Mouse (Mus musculus): ENCODE data around the gene 2010111I01Rik. TPM values are rescaled to one million over a fixed set of nuclear protein-coding genes. Genes with fewer than 3 reads are reported as not detected.
"Not testable (repeated sequence)": the region's sequence is repeated elsewhere in the genome, so short reads cannot be mapped to it uniquely, and the experiment has no call there.

Gene 2010111I01Rik
- polyA plus RNA-seq, 1 experiment from 2014 or later = 52.6 TPM

- DNase-seq (ENCODE audit: low spot score) = no peak
- H3K27ac ChIP-seq = no peak overlapping the region
These were observed 239.0 kb downstream of the 2010111I01Rik start for GRCm38 (mm10) chr13:63203502-63204278.

DNA sequence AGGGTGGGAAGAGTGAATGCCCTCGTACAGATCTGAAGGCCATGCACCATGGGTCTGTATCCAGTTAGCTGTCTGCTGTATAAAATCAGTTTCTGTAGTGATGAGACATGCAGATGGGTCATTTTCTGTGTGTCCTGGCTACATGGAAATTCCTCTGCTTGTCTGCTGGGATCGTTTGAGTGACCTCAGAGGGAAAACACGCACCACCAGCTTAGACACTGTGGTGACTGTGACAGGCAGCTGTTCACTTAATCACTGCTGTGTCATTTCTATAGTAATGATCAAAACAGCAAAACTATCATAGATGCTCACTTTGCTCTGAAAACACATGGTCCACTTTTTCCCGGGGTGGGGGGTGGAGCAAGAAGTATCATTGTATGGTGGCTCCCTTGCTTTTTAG lies 241.1 kb downstream of the 2010111I01Rik start:
- Histone ChIP-seq H3K9me3 (no peaks in the 10 kb centered on the region), H3K27ac (no peak overlapping the region), H3K36me3 (no peaks in the 10 kb centered on the region), H3K4me1 (no peaks in the 10 kb centered on the region), H3K4me3 (no peak overlapping the region), H3K27me3 (ENCODE audit: insufficient read depth, poor library complexity, severe bottlenecking) (no peaks in the 10 kb centered on the region)
- no peak for DNase-seq (ENCODE audit: low spot score)
- 81% methylated on average over 4 of the region's 4 CpGs for WGBS

More at GRCm38 (mm10) chr13:63203502-63204278, 239.0 kb downstream of the 2010111I01Rik start:
- no peaks in the 10 kb centered on the region for H3K36me3 ChIP-seq
- no peak overlapping the region for H3K4me3 ChIP-seq
- no peaks in the 10 kb centered on the region for H3K4me1 ChIP-seq
- no peaks in the 10 kb centered on the region for H3K9me3 ChIP-seq
- H3K27me3 ChIP-seq (ENCODE audit: insufficient read depth, poor library complexity, severe bottlenecking) = no peaks in the 10 kb centered on the region
- WGBS = 71% methylated on average over 8 of the region's 8 CpGs

- WGBS = 74% methylated on average over 1 of the region's 1 CpGs
- DNase-seq (ENCODE audit: low spot score) = no peak
- no peak overlapping the region for H3K27ac ChIP-seq
These were observed 241.7 kb downstream of the 2010111I01Rik start for GRCm38 (mm10) chr13:63206396-63206795.

DNA sequence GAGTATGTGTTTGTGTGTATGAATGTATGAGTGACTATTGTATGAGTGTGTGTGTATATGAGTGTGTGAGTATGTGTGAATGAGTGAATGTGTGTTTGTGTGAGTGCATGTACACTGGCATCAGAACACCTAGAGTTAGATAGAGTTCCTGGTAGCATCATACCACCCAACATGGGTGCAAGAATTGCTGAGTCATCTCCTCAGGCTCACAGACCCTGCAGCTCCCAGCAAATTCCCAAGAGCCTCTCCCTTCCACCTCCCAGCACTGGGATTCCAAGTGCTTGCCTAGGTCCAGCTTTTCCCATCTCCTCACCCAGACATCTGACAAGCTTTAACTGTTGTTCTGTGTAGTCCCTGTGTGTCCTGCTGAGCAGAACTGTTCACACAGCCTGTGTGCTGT lies 251.8 kb downstream of the 2010111I01Rik start:
- no peaks in the 10 kb centered on the region for H3K4me1 ChIP-seq
- H3K27me3 ChIP-seq (ENCODE audit: insufficient read depth, poor library complexity, severe bottlenecking) = no peaks in the 10 kb centered on the region
- no peak overlapping the region for H3K27ac ChIP-seq
- no peak for DNase-seq (ENCODE audit: low spot score)
- 0 out of 2 replicates have a peak, but pooled peaks cover 6% of the 10 kb centered on the region for H3K36me3 ChIP-seq
- H3K4me3 ChIP-seq = no peak overlapping the region
- H3K9me3 ChIP-seq = no peaks in the 10 kb centered on the region

More at GRCm38 (mm10) chr13:63206396-63206795, 241.7 kb downstream of the 2010111I01Rik start:
- Histone ChIP-seq H3K9me3 (no peaks in the 10 kb centered on the region), H3K36me3 (no peaks in the 10 kb centered on the region), H3K4me1 (no peaks in the 10 kb centered on the region), H3K4me3 (no peak overlapping the region), H3K27me3 (ENCODE audit: insufficient read depth, poor library complexity, severe bottlenecking) (no peaks in the 10 kb centered on the region)

GRCm38 (mm10) chr13:63223026-63223770 lies 258.5 kb downstream of the 2010111I01Rik start:
- Histone ChIP-seq H3K4me3 (no peak overlapping the region), H3K9me3 (no peaks in the 10 kb centered on the region), H3K27me3 (ENCODE audit: insufficient read depth, poor library complexity, severe bottlenecking) (no peaks in the 10 kb centered on the region), H3K36me3 (no peaks in the 10 kb centered on the region), H3K27ac (no peak overlapping the region), H3K4me1 (no peaks in the 10 kb centered on the region)
- WGBS = 90% methylated on average over 8 of the region's 8 CpGs
- DNase-seq (ENCODE audit: low spot score) = no peak

- Histone ChIP-seq H3K27ac (no peak overlapping the region), H3K36me3 (no peaks in the 10 kb centered on the region), H3K9me3 (no peaks in the 10 kb centered on the region), H3K4me3 (no peak overlapping the region), H3K4me1 (peaks cover 5% of the 10 kb centered on the region), H3K27me3 (ENCODE audit: insufficient read depth, poor library complexity, severe bottlenecking) (no peaks in the 10 kb centered on the region)
- DNase-seq (ENCODE audit: low spot score) = no peak
- WGBS = 85% methylated on average over 8 of the region's 8 CpGs
These were observed 261.3 kb downstream of the 2010111I01Rik start for GRCm38 (mm10) chr13:63225796-63226583.

DNA sequence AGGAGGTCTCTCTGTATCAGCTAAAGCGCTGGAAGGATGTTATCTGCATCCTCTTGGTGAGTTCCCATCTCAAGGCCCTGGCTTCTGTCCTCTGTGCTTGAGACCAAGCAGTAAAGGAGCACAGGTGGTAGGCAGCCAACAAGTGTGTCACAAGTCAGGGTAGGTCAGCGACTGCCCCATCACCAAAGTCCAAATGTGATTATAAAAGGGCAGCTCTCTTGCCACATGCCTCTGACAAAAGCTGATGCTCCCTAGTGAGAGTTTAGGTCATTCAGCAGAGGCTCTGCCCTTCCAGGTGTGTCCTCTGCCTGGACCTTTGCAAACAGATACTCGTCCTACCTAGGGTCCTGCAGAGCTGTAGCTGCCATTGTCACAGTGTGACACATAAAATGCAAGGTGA lies 263.1 kb downstream of the 2010111I01Rik start:
- 84% methylated on average over 3 of the region's 3 CpGs for WGBS

GRCm38 (mm10) chr13:63230955-63231701 lies 266.4 kb downstream of the 2010111I01Rik start:
- Histone ChIP-seq H3K36me3 (no peaks in the 10 kb centered on the region), H3K27me3 (ENCODE audit: insufficient read depth, poor library complexity, severe bottlenecking) (no peaks in the 10 kb centered on the region), H3K27ac (peak overlapping the region; percentile 80), H3K4me3 (no peak overlapping the region), H3K9me3 (no peaks in the 10 kb centered on the region), H3K4me1 (peaks cover 24% of the 10 kb centered on the region)
- DNase-seq (ENCODE audit: low spot score) = no peak
- 56% methylated on average over 7 of the region's 7 CpGs for WGBS

More for the DNA sequence above, 263.1 kb downstream of the 2010111I01Rik start:
- H3K27ac ChIP-seq = no peak overlapping the region
- H3K4me3 ChIP-seq = no peak overlapping the region
- H3K4me1 ChIP-seq = peaks cover 20% of the 10 kb centered on the region
- DNase-seq (ENCODE audit: low spot score) = no peak
- H3K27me3 ChIP-seq (ENCODE audit: insufficient read depth, poor library complexity, severe bottlenecking) = no peaks in the 10 kb centered on the region
- no peaks in the 10 kb centered on the region for H3K9me3 ChIP-seq
- no peaks in the 10 kb centered on the region for H3K36me3 ChIP-seq

DNA sequence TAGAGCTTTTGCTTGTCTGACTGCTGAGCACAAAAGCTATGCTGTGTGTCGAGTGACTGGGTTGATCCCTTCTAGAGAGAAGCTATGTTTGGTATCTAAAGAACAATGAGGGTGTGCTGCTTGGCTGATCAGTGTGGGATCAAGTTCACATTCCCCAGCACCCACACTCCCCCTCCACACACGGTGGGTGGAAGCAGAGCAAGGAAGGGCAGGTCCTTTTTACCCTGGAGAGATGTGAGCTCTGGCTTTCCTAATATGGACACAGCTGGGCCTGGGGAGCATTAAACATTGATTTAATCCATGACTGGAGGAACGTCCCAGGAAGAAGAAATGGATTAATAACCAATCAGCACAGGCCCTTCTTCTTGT lies 267.0 kb downstream of the 2010111I01Rik start:
- H3K27ac ChIP-seq = peak overlapping the region; percentile 80
- no peak overlapping the region for H3K4me3 ChIP-seq
- peaks cover 24% of the 10 kb centered on the region for H3K4me1 ChIP-seq
- H3K27me3 ChIP-seq (ENCODE audit: insufficient read depth, poor library complexity, severe bottlenecking) = no peaks in the 10 kb centered on the region
- no peaks in the 10 kb centered on the region for H3K9me3 ChIP-seq
- DNase-seq (ENCODE audit: low spot score) = no peak
- 23% methylated on average over 3 of the region's 3 CpGs for WGBS
- no peaks in the 10 kb centered on the region for H3K36me3 ChIP-seq

- Histone ChIP-seq H3K27me3 (ENCODE audit: insufficient read depth, poor library complexity, severe bottlenecking) (no peaks in the 10 kb centered on the region), H3K27ac (peak overlapping the region; percentile 80; the same call in 1 of the 2 replicates), H3K36me3 (no peaks in the 10 kb centered on the region), H3K4me1 (peaks cover 24% of the 10 kb centered on the region), H3K9me3 (no peaks in the 10 kb centered on the region), H3K4me3 (no peak overlapping the region)
- 89% methylated on average over 1 of the region's 2 CpGs for WGBS
- no peak for DNase-seq (ENCODE audit: low spot score)
These were observed 267.9 kb downstream of the 2010111I01Rik start for GRCm38 (mm10) chr13:63232558-63232957.

- H3K27me3 ChIP-seq (ENCODE audit: insufficient read depth, poor library complexity, severe bottlenecking); H3K9me3 ChIP-seq; H3K4me3 ChIP-seq; DNase-seq (ENCODE audit: low spot score); H3K36me3 ChIP-seq; H3K27ac ChIP-seq: not testable (repeated sequence)
- peaks cover 32% of the 10 kb centered on the region for H3K4me1 ChIP-seq
These were observed 269.8 kb downstream of the 2010111I01Rik start for GRCm38 (mm10) chr13:63234520-63234919.

DNA sequence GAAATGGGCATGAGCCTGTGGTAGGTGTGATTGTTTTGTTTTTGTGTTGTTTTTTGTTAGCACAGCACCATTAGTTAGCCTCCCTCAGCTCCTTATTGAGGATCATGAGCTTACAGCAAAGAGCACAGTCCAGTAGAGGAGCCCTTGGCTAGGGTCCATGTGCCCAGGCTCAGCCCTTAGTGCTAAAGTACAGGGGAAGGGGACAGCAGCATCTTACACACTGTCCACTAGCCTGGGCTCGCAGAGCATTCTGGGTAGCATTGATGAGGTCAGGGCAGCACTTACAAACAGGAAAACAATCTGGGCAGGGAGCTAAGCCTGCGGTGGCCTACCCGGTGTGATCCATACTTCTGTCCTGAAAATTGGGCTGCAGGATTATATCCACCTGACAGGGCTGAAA lies 270.9 kb downstream of the 2010111I01Rik start:
- DNase-seq (ENCODE audit: low spot score) = no peak
- H3K27ac ChIP-seq = 0 out of 2 replicates have a peak overlapping the region, but pooled peaks have one; percentile 22
- 77% methylated on average over 3 of the region's 3 CpGs for WGBS
- no peaks in the 10 kb centered on the region for H3K36me3 ChIP-seq
- H3K4me1 ChIP-seq = peaks cover 35% of the 10 kb centered on the region
- H3K27me3 ChIP-seq (ENCODE audit: insufficient read depth, poor library complexity, severe bottlenecking) = no peaks in the 10 kb centered on the region
- no peak overlapping the region for H3K4me3 ChIP-seq
- H3K9me3 ChIP-seq = no peaks in the 10 kb centered on the region
